Mouse (Mus musculus) liver, embryonic 14.5 days (tissue): Measurements from ENCODE around the gene Nrxn2. TPM values are rescaled to one million over a fixed set of nuclear protein-coding genes. Genes with fewer than 3 reads are reported as not detected.

ENCODE experiments used
- ATAC-seq: fragments of 200-750 bp; cut with Nextera tagmentation; 2 replicates; pipeline ENCODE4 v1.8.0; 2017; ENCODE audit warnings: moderate number of reproducible peaks, mild to moderate bottlenecking, moderate library complexity; ENCODE audit not compliant: insufficient read depth
- DNase-seq, 3 experiments: peaks; one replicate each; pipeline ENCODE4 v3.0.0-alpha.2; 2012 to 2013; ENCODE audit warnings: low read depth in 3 of 3, low spot score in 3 of 3
- H3K27ac ChIP-seq: fragments of 300-500 bp; sonication (generic); 2 replicates; pipeline ENCODE4 v1.5.1; 2014; ENCODE audit warnings: moderate library complexity, mild to moderate bottlenecking, control low read depth, inconsistent platforms
- H3K27me3 ChIP-seq: fragments of 300-500 bp; sonication (generic); 2 replicates; pipeline ENCODE4 v1.6.1; 2014; ENCODE audit warnings: mild to moderate bottlenecking, low read length, moderate library complexity; ENCODE audit not compliant: control insufficient read depth, insufficient read depth
- H3K36me3 ChIP-seq: fragments of 300-500 bp; sonication (generic); replicated peaks from 2 replicates; pipeline ENCODE4 v1.6.1; 2014; ENCODE audit warnings: low read depth; ENCODE audit not compliant: control insufficient read depth, insufficient read depth
- H3K4me1 ChIP-seq, 2 experiments: fragments of 200-500 bp in 1 of 2; fragments of 300-500 bp in 1 of 2; sonication (generic) in 1 of 2; replicated peaks; 2 replicates each; pipeline ENCODE4 v1.6.1; 2012 to 2014; ENCODE audit warnings: antibody characterized with exemption in 1 of 2, inconsistent platforms in 1 of 2, low read length in 1 of 2; ENCODE audit not compliant: control insufficient read depth in 2 of 2, insufficient read depth in 2 of 2
- H3K4me2 ChIP-seq: fragments of 300-500 bp; sonication (generic); 2 replicates; pipeline ENCODE4 v1.6.1; 2014; ENCODE audit warnings: low read depth, mild to moderate bottlenecking, control low read depth, moderate library complexity
- H3K4me3 ChIP-seq, 2 experiments: fragments of 200-500 bp in 1 of 2; fragments of 300-500 bp in 1 of 2; sonication (generic) in 1 of 2; 2 replicates each; pipeline ENCODE4 v1.5.1; 2012 to 2014; ENCODE audit warnings: low read depth in 2 of 2, low read length in 2 of 2, mild to moderate bottlenecking in 2 of 2, control low read depth in 1 of 2, inconsistent platforms in 1 of 2, moderate library complexity in 1 of 2; ENCODE audit not compliant: insufficient read depth in 1 of 2
- H3K9ac ChIP-seq: fragments of 300-500 bp; sonication (generic); replicated peaks from 2 replicates; pipeline ENCODE4 v1.6.1; 2014; ENCODE audit warnings: mild to moderate bottlenecking, control low read depth, moderate library complexity
- H3K9me3 ChIP-seq: fragments of 300-500 bp; sonication (generic); 2 replicates; pipeline ENCODE4 v1.6.1; 2016; ENCODE audit warnings: low read length, mixed read lengths; ENCODE audit not compliant: control insufficient read depth
- CTCF ChIP-seq: IDR thresholded peaks from 2 replicates; pipeline ENCODE4 v1.5.1; 2016; ENCODE audit warnings: antibody characterized with exemption, low read depth, control low read depth
- EP300 ChIP-seq: IDR thresholded peaks from 2 replicates; pipeline ENCODE4 v1.6.1; 2016; ENCODE audit warnings: antibody characterized with exemption, low read depth
- WGBS: fragments of 180-500 bp; shearing (Covaris S2); extraction: QIAGEN DNeasy Blood & Tissue Kit; methylation state at CpG from one replicate; pipeline ENCODE4 v1.1.7; 2014; ENCODE audit not compliant: insufficient replicate concordance; 5-methylcytosine and 5-hydroxymethylcytosine counted together
- polyA plus RNA-seq, 2 experiments: library from polyadenylated mRNA; depleted of rRNA in 1 of 2; stranded (reverse) in 1 of 2; unstranded in 1 of 2; fragments of >200 nt; fragmentation: Nextera tagmentation in 1 of 2; extraction: Ambion mirVana in 1 of 2; gene quantifications; 2 replicates each; pipeline versions ENCODE4 v1.2.1 to v1.2.3; 2012 to 2014

Nrxn2 gene
- polyA plus RNA-seq, 2 experiments, result 0.27 to 0.46 TPM

DNA sequence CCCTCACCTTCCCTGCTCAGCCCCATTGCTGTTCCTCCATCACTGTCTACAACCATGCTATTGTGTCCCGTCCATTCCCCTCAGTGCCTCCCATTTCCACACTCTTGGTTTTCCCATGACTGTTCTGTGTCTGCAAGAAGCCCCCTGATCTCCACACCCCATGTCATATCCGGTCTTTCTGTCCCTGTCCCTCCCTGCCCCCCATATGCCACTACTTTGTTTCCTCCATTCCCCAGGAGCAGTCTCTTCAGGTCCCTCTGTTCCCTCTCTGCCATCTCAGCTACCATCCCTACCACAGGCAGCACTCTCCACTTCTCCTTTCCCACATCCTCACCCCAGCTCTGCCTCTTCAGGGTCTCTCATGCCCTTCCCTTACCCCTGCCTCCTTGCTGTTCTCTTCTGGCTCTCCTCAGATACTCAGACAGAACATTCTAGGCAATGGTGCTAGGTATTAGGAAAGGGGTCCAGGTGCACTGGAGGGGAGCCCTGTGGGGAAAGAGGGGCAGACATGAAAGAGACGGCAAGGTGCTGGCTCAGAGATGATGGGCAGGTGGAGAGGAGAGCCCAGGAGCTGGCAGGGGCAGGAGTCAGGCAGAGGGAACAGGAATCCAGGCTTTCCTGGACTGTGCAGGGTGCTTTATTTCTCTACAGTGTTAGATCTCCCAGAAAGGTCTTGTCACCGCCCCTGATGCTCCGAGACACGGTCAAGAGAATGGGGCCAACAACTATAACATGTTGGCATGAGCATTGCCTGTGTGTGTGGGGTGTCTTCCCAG is 81.5 kb downstream of the Nrxn2 start:
- TF ChIP-seq EP300, result no peak
- no peak for TF ChIP-seq CTCF
- Histone ChIP-seq H3K9ac (no peak overlapping the region), H3K4me2 (no peak overlapping the region), H3K36me3 (no peaks in the 10 kb centered on the region), H3K4me1 (no peaks in the 10 kb centered on the region), H3K27ac (no peak overlapping the region), H3K27me3 (peaks cover 81% of the 10 kb centered on the region), H3K4me3 (no peak overlapping the region), H3K9me3 (no peaks in the 10 kb centered on the region)
- DNase-seq, result no peak
- 37% methylated on average over 6 of the region's 6 CpGs for WGBS
- no peak for ATAC-seq

DNA sequence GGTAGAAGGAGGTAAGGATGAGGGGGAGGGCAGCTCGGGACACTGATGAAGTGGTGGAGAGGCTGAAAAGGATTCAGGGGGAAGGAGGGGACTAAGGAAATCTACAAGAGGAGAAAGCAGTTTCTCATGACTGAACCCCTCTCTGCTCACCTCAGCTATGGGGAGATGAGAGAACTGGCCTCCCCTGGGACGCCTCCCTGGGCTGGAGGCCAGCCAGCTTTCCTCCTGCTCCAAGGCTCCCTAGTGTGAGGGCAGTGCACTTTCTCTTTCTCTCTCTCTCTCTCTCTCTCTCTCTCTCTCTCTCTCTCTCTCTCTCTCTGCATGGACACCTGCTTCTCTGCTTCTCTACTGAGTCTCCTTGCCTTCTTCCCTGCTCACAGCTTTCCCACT is 82.1 kb downstream of the Nrxn2 start:
- ATAC-seq, result no peak

DNA sequence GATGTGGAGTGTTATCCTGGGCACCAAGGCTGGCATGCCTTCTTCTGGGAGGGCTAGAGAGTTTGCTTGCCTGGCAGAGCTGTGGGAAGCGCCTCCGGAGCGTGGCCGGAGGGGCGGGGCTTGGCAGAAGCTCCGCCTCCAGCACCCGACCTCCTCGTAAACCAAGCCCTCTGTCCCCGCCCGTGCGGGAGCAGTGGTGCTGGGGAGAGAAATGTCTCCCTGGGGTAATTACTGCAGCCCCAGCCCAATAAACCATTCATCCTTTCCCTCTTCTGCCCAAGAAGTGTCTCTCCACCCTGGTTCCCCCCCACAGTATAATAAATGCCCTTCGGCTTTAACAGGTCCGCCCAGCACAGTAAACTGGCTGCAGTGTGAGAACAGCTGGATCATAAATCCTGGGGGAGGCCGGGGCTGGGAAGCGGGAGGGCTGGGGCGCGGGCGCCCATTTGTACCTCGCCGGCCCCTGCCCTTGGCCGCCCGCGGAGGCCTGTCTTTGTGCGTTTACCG is 83.6 kb downstream of the Nrxn2 start:
- under 1% methylated on average over 25 of the region's 25 CpGs for WGBS
- DNase-seq (no peak), ATAC-seq (no peak)
- peak overlapping the region in 1 of 2 experiments; percentile 8; a peak in 2 of 4 replicates for H3K4me3 ChIP-seq
- no peaks in the 10 kb centered on the region for H3K4me1 ChIP-seq
- H3K4me2 ChIP-seq, result peak overlapping the region; percentile 32
- no peak overlapping the region for H3K9ac ChIP-seq
- H3K27ac ChIP-seq, result no peak overlapping the region
- TF ChIP-seq EP300, result no peak
- no peaks in the 10 kb centered on the region for H3K9me3 ChIP-seq
- H3K27me3 ChIP-seq, result peaks cover 63% of the 10 kb centered on the region
- H3K36me3 ChIP-seq, result no peaks in the 10 kb centered on the region

More for the DNA sequence above, 82.1 kb downstream of the Nrxn2 start:
- H3K4me3 ChIP-seq, result no peak overlapping the region
- no peak for TF ChIP-seq CTCF
- TF ChIP-seq EP300, result no peak
- no peak for DNase-seq
- no peaks in the 10 kb centered on the region for H3K9me3 ChIP-seq
- no peak overlapping the region for H3K9ac ChIP-seq
- no peak overlapping the region for H3K27ac ChIP-seq
- WGBS, result 13% methylated on average over 2 of the region's 2 CpGs
- H3K27me3 ChIP-seq, result peaks cover 76% of the 10 kb centered on the region
- H3K4me1 ChIP-seq, result no peaks in the 10 kb centered on the region
- H3K36me3 ChIP-seq, result no peaks in the 10 kb centered on the region
- H3K4me2 ChIP-seq, result no peak overlapping the region

DNA sequence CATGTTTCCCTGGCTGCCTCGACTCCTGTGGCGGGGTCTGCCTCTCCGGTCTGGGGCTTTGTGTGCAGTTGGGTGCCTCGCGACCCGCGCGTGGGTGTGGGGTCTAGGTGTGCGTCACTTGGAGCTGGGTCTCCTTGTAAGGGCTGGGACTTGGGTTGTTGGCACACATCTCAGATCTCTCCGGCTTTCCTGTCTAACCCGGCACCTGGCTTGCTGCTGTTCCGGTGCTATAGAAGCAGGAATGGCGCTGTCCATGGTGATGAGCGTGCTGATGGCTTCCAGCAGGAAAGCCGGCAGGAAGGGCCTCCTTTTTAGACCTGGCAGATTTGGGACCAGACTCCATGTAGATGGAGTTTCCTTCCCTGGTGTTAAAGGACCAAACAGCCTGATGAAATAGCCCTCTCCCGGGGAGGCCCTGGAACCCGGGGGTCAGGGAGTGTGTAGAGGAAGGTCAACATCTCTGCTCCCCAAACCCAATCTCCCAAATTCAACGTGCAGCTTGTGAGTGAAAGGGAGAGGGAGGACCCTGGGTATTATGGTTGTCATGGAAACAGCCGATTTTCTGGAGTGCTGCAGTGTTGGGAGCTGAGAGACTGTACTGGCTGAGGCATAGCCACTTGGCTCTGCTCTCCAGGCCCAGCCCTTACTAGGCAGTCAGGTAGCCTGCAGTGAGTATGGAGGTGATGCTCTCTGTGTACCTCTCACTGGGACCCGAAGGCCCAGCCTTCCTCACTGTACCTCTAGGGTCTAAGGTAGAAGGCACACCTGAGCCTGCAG is 84.2 kb downstream of the Nrxn2 start:
- Histone ChIP-seq H3K36me3 (no peaks in the 10 kb centered on the region), H3K4me2 (peak overlapping the region; percentile 32), H3K27me3 (peaks cover 56% of the 10 kb centered on the region), H3K9ac (no peak overlapping the region), H3K4me3 (peak overlapping the region in 1 of 2 experiments; percentile 8; a peak in 2 of 4 replicates), H3K4me1 (no peaks in the 10 kb centered on the region), H3K27ac (no peak overlapping the region), H3K9me3 (no peaks in the 10 kb centered on the region)
- WGBS, result 3% methylated on average over 20 of the region's 20 CpGs
- no peak for TF ChIP-seq EP300
- TF ChIP-seq CTCF, result no peak
- no peak for ATAC-seq
- DNase-seq, result peak in 2 of 3 experiments; percentile 11 to 24

DNA sequence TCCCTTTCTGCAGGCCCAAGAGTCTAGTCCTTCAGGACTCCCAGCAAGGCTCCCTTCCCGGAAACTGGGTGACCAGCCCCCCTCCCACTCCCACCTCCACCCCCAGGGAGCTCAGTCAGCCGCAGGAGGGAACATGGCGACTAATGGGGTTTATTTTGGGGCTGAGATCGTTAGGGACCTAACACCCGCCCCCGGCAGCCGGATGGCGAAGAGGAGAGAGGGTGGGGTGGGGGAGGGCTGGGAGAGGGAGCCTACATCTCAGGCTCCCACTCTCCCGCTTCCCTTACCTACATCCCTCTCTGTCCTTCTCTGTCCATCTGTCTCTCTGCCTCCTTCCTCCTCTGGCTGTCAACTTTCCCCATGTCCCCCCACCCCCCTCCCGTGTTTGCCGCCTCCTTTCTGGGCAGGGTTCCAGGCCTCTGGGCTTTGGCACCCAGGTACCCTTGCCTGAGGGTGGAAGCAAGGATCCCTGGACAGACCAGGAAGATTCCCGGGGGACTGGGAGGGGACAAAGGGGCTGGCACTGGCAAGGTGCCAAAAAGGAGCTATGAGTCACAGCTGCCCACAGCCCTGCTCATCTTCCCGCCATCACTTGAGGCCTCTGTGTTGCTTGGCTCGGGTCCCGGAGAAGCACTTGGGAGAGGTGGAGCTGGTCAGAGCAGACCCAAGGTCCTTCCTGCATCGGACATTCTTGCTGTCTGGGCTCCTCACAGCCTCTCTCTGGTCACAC is 85.6 kb downstream of the Nrxn2 start:
- WGBS, result 30% methylated on average over 16 of the region's 16 CpGs
- Histone ChIP-seq H3K9me3 (no peaks in the 10 kb centered on the region), H3K36me3 (no peaks in the 10 kb centered on the region), H3K4me2 (no peak overlapping the region), H3K4me3 (no peak overlapping the region), H3K4me1 (no peaks in the 10 kb centered on the region), H3K9ac (no peak overlapping the region), H3K27ac (no peak overlapping the region), H3K27me3 (peaks cover 43% of the 10 kb centered on the region)
- TF ChIP-seq EP300 (no peak), CTCF (no peak)
- DNase-seq (no peak), ATAC-seq (no peak)
